Mouse (Mus musculus) limb, embryonic 10.5 days (tissue): ENCODE measurements at regions not wholly inside any gene's neighbourhood (a gene's known extent, or its start where the extent isn't known, plus 50 kb on each side); places are given as distances from the start of the nearest gene placed in this dataset.

Source experiments
- DNase-seq: peaks from one replicate; pipeline ENCODE4 v3.0.0-alpha.2; 2017; ENCODE audit warnings: low spot score
- H3K27ac ChIP-seq: fragments of 300-500 bp; sonication (generic); 2 replicates; pipeline ENCODE4 v1.5.1; 2016; ENCODE audit warnings: mild to moderate bottlenecking
- H3K27me3 ChIP-seq: fragments of 300-500 bp; sonication (generic); 2 replicates; pipeline ENCODE4 v1.6.1; 2016; ENCODE audit warnings: low read depth, mild to moderate bottlenecking; ENCODE audit not compliant: poor library complexity, severe bottlenecking
- H3K36me3 ChIP-seq: fragments of 300-500 bp; sonication (generic); 2 replicates; pipeline ENCODE4 v1.6.1; 2016; ENCODE audit warnings: mild to moderate bottlenecking, moderate library complexity
- H3K4me1 ChIP-seq: fragments of 300-500 bp; sonication (generic); 2 replicates; pipeline ENCODE4 v1.6.1; 2016
- H3K4me3 ChIP-seq: fragments of 300-500 bp; sonication (generic); 2 replicates; pipeline ENCODE4 v1.5.1; 2016; ENCODE audit warnings: mild to moderate bottlenecking, moderate library complexity
- H3K9me3 ChIP-seq: fragments of 300-500 bp; sonication (generic); replicated peaks from 2 replicates; pipeline ENCODE4 v1.6.1; 2016; ENCODE audit warnings: mild to moderate bottlenecking
- WGBS: fragments of 180-500 bp; shearing (Covaris S2); methylation state at CpG from one replicate; pipeline ENCODE4 v1.1.7; 2016; 5-methylcytosine and 5-hydroxymethylcytosine counted together

- Histone ChIP-seq H3K27me3 (no peaks in the 10 kb centered on the region), H3K9me3 (no peaks in the 10 kb centered on the region), H3K36me3 (no peaks in the 10 kb centered on the region), H3K27ac (no peak overlapping the region), H3K4me1 (peaks cover 10% of the 10 kb centered on the region), H3K4me3 (no peak overlapping the region)
- 83% methylated on average over 11 of the region's 11 CpGs for WGBS
- DNase-seq = no peak
Measured at GRCm38 (mm10) chr3:148762541-148763225, 227.7 kb downstream of the Adgrl2 start.

GRCm38 (mm10) chr3:148761586-148761985 lies 228.8 kb downstream of the Adgrl2 start:
- no peak for DNase-seq
- Histone ChIP-seq H3K36me3 (no peaks in the 10 kb centered on the region), H3K9me3 (no peaks in the 10 kb centered on the region), H3K27me3 (no peaks in the 10 kb centered on the region), H3K4me3 (no peak overlapping the region), H3K27ac (no peak overlapping the region), H3K4me1 (peaks cover 15% of the 10 kb centered on the region)

GRCm38 (mm10) chr3:148759500-148759899 lies 230.9 kb downstream of the Adgrl2 start:
- Histone ChIP-seq H3K27me3 (no peaks in the 10 kb centered on the region), H3K36me3 (no peaks in the 10 kb centered on the region), H3K9me3 (no peaks in the 10 kb centered on the region), H3K4me1 (peaks cover 15% of the 10 kb centered on the region), H3K27ac (no peak overlapping the region), H3K4me3 (no peak overlapping the region)
- DNase-seq = no peak
- WGBS = 93% methylated on average over 4 of the region's 4 CpGs

GRCm38 (mm10) chr3:148746234-148746633 lies 244.1 kb downstream of the Adgrl2 start:
- Histone ChIP-seq H3K27ac (no peak overlapping the region), H3K27me3 (no peaks in the 10 kb centered on the region), H3K4me3 (no peak overlapping the region), H3K4me1 (no peaks in the 10 kb centered on the region), H3K9me3 (0 out of 2 replicates have a peak, but pooled peaks cover 2% of the 10 kb centered on the region), H3K36me3 (no peaks in the 10 kb centered on the region)
- 92% methylated on average over 3 of the region's 3 CpGs for WGBS
- no peak for DNase-seq

- H3K36me3 ChIP-seq = no peaks in the 10 kb centered on the region
- DNase-seq = no peak
- WGBS = 75% methylated on average over 2 of the region's 2 CpGs
Measured at GRCm38 (mm10) chr3:148744651-148745050, 245.7 kb downstream of the Adgrl2 start.

DNA sequence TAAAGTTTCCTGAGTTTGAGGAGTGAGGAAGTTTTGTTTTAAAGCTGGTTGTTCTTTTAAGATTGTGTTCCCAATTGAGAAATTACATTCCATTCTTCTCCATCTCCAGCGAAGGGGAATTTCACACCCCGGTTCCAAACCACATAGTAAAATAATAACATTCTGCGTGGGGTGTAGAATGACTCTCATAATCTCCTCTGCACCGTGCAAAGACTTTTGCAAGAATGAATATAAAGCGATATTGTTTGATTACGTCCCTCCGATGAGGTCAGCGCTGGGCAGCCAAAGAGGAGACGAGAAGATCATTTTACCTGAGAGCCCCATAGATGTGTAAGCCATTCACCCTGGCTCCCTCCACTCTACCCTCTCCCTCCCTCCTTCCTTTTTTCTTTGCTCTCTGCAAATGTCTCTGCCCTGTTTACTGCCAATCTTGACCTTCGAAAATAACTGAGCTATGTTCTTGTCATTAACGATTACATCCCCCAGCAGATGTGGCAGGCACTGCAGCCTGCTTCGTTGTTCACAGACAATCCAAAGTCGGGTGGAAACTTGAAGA lies 256.1 kb downstream of the Adgrl2 start:
- 84% methylated on average over 13 of the region's 13 CpGs for WGBS
- no peaks in the 10 kb centered on the region for H3K27me3 ChIP-seq
- no peaks in the 10 kb centered on the region for H3K36me3 ChIP-seq
- H3K4me1 ChIP-seq = peaks cover 19% of the 10 kb centered on the region
- H3K4me3 ChIP-seq = no peak overlapping the region
- H3K9me3 ChIP-seq = no peaks in the 10 kb centered on the region
- no peak overlapping the region for H3K27ac ChIP-seq
- DNase-seq = no peak

More at GRCm38 (mm10) chr3:148744651-148745050, 245.7 kb downstream of the Adgrl2 start:
- no peaks in the 10 kb centered on the region for H3K4me1 ChIP-seq
- no peak overlapping the region for H3K27ac ChIP-seq
- H3K4me3 ChIP-seq = no peak overlapping the region
- no peaks in the 10 kb centered on the region for H3K27me3 ChIP-seq
- 0 out of 2 replicates have a peak, but pooled peaks cover 2% of the 10 kb centered on the region for H3K9me3 ChIP-seq

GRCm38 (mm10) chr3:148733227-148733854 lies 257.0 kb downstream of the Adgrl2 start:
- no peaks in the 10 kb centered on the region for H3K9me3 ChIP-seq
- no peak for DNase-seq
- no peak overlapping the region for H3K27ac ChIP-seq
- peaks cover 24% of the 10 kb centered on the region for H3K4me1 ChIP-seq
- WGBS = 81% methylated on average over 13 of the region's 13 CpGs
- no peak overlapping the region for H3K4me3 ChIP-seq
- H3K36me3 ChIP-seq = no peaks in the 10 kb centered on the region
- no peaks in the 10 kb centered on the region for H3K27me3 ChIP-seq

DNA sequence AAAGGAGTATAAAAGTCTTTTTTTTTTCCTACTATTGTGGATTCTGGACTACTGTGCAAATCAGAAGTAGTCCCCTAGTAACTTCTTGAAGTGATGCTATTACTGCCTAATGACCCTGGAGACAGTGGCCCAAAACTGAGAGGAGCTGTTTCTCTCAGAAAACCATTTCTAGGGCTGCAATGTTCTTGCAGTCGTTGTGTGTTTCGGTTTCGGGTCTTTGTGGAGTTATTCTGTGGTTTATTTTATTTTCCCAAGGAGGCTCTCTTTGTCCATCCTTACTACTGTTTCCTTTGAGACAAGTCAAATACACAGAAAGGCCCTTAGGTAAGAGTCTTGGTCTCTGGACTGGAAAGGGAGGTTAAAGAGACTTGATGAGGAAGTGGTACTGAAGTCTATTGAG lies 258.9 kb downstream of the Adgrl2 start:
- peaks cover 34% of the 10 kb centered on the region for H3K4me1 ChIP-seq

DNA sequence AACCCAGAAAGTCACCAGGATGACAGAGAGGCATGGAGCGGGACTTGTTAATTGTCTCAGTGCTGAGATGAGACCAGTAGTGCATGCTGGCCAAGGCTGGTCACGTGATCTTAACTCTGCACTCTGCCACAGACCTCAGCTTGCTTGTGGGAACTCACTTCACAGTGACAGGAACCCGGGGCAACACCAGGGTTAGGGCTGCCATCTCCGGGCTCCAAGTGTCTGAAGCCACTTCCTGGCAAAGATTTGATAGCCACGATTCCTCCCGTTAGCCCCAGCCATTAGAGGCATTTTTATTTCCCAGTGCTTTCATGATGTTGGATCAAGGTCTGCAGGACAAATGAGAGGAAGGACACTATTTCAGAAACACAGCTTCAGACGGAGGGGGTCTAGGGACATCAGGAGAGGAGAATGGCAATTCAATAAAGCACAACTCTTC lies 261.1 kb downstream of the Adgrl2 start:
- Histone ChIP-seq H3K36me3 (no peaks in the 10 kb centered on the region), H3K27me3 (no peaks in the 10 kb centered on the region), H3K9me3 (no peaks in the 10 kb centered on the region), H3K4me3 (no peak overlapping the region), H3K27ac (no peak overlapping the region), H3K4me1 (peaks cover 30% of the 10 kb centered on the region)
- DNase-seq = no peak
- 67% methylated on average over 7 of the region's 7 CpGs for WGBS

More for the DNA sequence above, 258.9 kb downstream of the Adgrl2 start:
- no peak for DNase-seq
- Histone ChIP-seq H3K4me3 (no peak overlapping the region), H3K27me3 (no peaks in the 10 kb centered on the region), H3K36me3 (no peaks in the 10 kb centered on the region), H3K27ac (no peak overlapping the region), H3K9me3 (no peaks in the 10 kb centered on the region)
- WGBS = 93% methylated on average over 3 of the region's 3 CpGs

GRCm38 (mm10) chr3:148728513-148729241 lies 261.7 kb downstream of the Adgrl2 start:
- WGBS = 77% methylated on average over 6 of the region's 6 CpGs
- no peak for DNase-seq

DNA sequence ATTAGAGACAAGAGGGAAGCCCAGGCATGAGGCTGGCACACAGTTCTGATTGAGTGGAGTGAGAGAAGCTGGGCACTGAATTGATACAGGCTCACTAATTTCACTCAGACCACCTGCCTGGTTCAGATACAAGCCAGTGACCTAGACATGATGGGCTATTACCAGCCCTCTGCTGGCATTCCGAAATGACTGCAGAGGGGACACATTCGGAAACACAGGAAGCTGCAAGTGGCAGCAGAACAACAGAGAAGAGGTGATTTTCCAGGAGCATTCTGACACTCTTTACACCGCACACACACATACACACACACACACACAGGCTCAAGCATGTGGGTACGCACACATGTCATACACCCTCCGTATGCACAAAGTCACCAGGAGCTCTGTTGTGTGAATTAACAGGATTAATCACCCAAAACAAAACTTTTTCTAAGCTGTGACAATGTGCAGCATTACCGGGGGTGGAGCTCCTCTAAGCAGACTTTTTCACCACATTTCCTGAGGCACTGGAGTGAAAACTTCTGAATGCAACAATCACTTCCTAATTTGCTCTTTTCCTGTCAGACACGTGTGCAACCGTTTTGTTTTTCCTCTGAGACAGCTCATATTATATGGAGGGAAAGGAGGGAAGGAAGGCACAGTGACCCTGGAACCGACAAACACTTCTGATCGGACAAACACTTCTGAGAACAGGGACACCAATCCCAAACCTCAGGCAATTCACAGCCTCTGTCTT lies 263.6 kb downstream of the Adgrl2 start:
- H3K4me3 ChIP-seq = no peak overlapping the region
- H3K27ac ChIP-seq = no peak overlapping the region
- H3K36me3 ChIP-seq = no peaks in the 10 kb centered on the region
- no peaks in the 10 kb centered on the region for H3K27me3 ChIP-seq
- H3K4me1 ChIP-seq = peaks cover 24% of the 10 kb centered on the region
- DNase-seq = no peak
- 60% methylated on average over 10 of the region's 10 CpGs for WGBS
- no peaks in the 10 kb centered on the region for H3K9me3 ChIP-seq

More at GRCm38 (mm10) chr3:148728513-148729241, 261.7 kb downstream of the Adgrl2 start:
- no peaks in the 10 kb centered on the region for H3K9me3 ChIP-seq
- no peak overlapping the region for H3K27ac ChIP-seq
- no peaks in the 10 kb centered on the region for H3K27me3 ChIP-seq
- H3K36me3 ChIP-seq = no peaks in the 10 kb centered on the region
- H3K4me1 ChIP-seq = peaks cover 26% of the 10 kb centered on the region
- no peak overlapping the region for H3K4me3 ChIP-seq

DNA sequence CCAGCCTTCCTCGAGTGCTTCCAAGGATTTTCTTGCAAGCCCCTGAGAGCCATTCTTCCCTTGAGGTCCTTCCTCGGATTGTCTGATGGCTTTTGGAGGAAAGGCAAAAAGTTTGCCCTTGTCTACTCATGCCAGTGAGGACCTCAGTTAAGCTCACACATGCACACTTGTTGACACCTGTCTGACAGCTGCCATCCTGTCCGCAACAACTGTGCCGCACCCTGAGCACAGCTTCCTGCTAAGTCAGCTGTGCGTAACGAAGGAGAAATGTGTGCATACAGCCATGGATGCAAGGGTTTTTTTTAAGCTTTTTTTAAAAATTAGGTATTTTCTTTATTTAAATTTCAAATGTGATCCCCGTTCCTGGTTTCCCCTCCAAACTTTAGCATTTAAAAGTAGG lies 293.8 kb downstream of the Adgrl2 start:
- Histone ChIP-seq H3K9me3 (no peaks in the 10 kb centered on the region), H3K36me3 (no peaks in the 10 kb centered on the region), H3K4me3 (no peak overlapping the region), H3K4me1 (peaks cover 8% of the 10 kb centered on the region; the same call in 1 of the 2 replicates), H3K27me3 (no peaks in the 10 kb centered on the region), H3K27ac (no peak overlapping the region)
- no peak for DNase-seq
- 87% methylated on average over 7 of the region's 7 CpGs for WGBS
